Comparison of ENCODE assay signal across 8 mouse cellular contexts in genomic region chr5:124093120-124093794, GRCm38 (mm10). TPM values are rescaled to one million over a fixed set of nuclear protein-coding genes. Genes with fewer than 3 reads are reported as not detected.
DNase-seq lines count a peak whose midpoint lies in the region; ATAC-seq and TF ChIP-seq lines count a peak whose summit lies in the region.

No protein-coding gene starts in this region.

- no peak overlapping the region for H3K4me3 ChIP-seq in forebrain, postnatal 0 days (ENCODE audit: low read depth, low read length)
- no peak overlapping the region for H3K4me3 ChIP-seq in intestine, embryonic 16.5 days (ENCODE audit: low read length)

- H3K4me1 ChIP-seq in forebrain, postnatal 0 days (ENCODE audit: insufficient read depth), result no peaks in the 10 kb centered on the region
- H3K4me1 ChIP-seq in intestine, embryonic 16.5 days (ENCODE audit: control insufficient read depth, insufficient read depth, low read length), result peaks cover 13% of the 10 kb centered on the region

- no peak overlapping the region for H3K27ac ChIP-seq in forebrain, postnatal 0 days (ENCODE audit: low read depth, low read length)
- H3K27ac ChIP-seq in intestine, embryonic 16.5 days (ENCODE audit: low read length), result no peak overlapping the region

- no peak for TF ChIP-seq CTCF in forebrain, postnatal 0 days (IDR thresholded peaks at IDR 0.05; ENCODE audit: low read depth)

- H3K36me3 ChIP-seq in forebrain, postnatal 0 days (ENCODE audit: insufficient read depth), result peaks cover 5% of the 10 kb centered on the region; the same call in 1 of the 2 replicates
- H3K36me3 ChIP-seq in intestine, embryonic 16.5 days (ENCODE audit: control insufficient read depth, insufficient read depth, low read length), result no peaks in the 10 kb centered on the region

- H3K9ac ChIP-seq in forebrain, postnatal 0 days, result no peak overlapping the region
- H3K9ac ChIP-seq in intestine, embryonic 16.5 days (ENCODE audit: low read depth, low read length), result no peak overlapping the region

- no peak for ATAC-seq in forebrain, postnatal 0 days
- ATAC-seq in intestine, embryonic 16.5 days, result no peak

- DNase-seq in left cerebral cortex, adult 18-20 months (ENCODE audit: low spot score in 2 of 2), result peak; percentile 91
- no peak for DNase-seq in left cerebral cortex, adult 11 months (ENCODE audit: low spot score)
- DNase-seq in brain, adult 2 months (ENCODE audit: low read depth, low spot score), result peak; percentile 90
- peak; percentile 32 for DNase-seq in forebrain, postnatal 0 days
- peak; percentile 74 to 76 for DNase-seq in layer of hippocampus, adult 18-20 months (ENCODE audit: low spot score in 2 of 2)
- peak; percentile 59 for DNase-seq in ovary, postnatal 14 days (ENCODE audit: low spot score)
- DNase-seq in thymus, adult 18-20 months, result no peak

- H3K4me2 ChIP-seq in forebrain, postnatal 0 days (ENCODE audit: low read depth), result no peak overlapping the region
- H3K4me2 ChIP-seq in intestine, embryonic 16.5 days (ENCODE audit: low read depth, low read length), result no peak overlapping the region

- WGBS in forebrain, postnatal 0 days, result 57% methylated on average over 11 of the region's 11 CpGs
- WGBS in intestine, embryonic 16.5 days, result 72% methylated on average over 11 of the region's 11 CpGs

- no peaks in the 10 kb centered on the region for H3K27me3 ChIP-seq in forebrain, postnatal 0 days (ENCODE audit: insufficient read depth, low read length)
- H3K27me3 ChIP-seq in intestine, embryonic 16.5 days (replicated peaks; ENCODE audit: control insufficient read depth, insufficient read depth, low read length), result no peaks in the 10 kb centered on the region

- no peaks in the 10 kb centered on the region for H3K9me3 ChIP-seq in forebrain, postnatal 0 days (ENCODE audit: low read length)
- no peaks in the 10 kb centered on the region for H3K9me3 ChIP-seq in intestine, embryonic 16.5 days (ENCODE audit: control insufficient read depth, low read length)

RNA-seq across cellular contexts. Expression of gene Abcb9, which starts 2.3 kb away (rescaled TPM):
- total RNA-seq in left cerebral cortex, adult 18-20 months (2021), result 10 to 100 TPM; 53.1 to 57.1 TPM
- 24.9 and 25.0 TPM in 2 replicates for total RNA-seq in forebrain, postnatal 0 days (2014; rRNA removed)
- polyA plus RNA-seq in forebrain, postnatal 0 days (2015; fragmentation: Nextera tagmentation; extraction: Ambion mirVana), result 13.9 and 19.7 TPM in 2 replicates
- 10 to 100 TPM; 30.6 to 33.4 TPM for total RNA-seq in layer of hippocampus, adult 18-20 months (2021)
- 2.5 and 3.2 TPM in 2 replicates for polyA plus RNA-seq in intestine, embryonic 16.5 days (2015; fragmentation: Nextera tagmentation; extraction: Ambion mirVana)

RNA-seq across cellular contexts. Expression of gene Ogfod2, which starts 18.8 kb away (rescaled TPM):
- 10 to 100 TPM; 36.3 to 39.2 TPM for total RNA-seq in left cerebral cortex, adult 18-20 months (2021)
- 56.0 and 58.3 TPM in 2 replicates for total RNA-seq in forebrain, postnatal 0 days (2014; rRNA removed)
- 40.7 and 44.2 TPM in 2 replicates for polyA plus RNA-seq in forebrain, postnatal 0 days (2015; fragmentation: Nextera tagmentation; extraction: Ambion mirVana)
- 10 to 100 TPM; 34.4 to 35.3 TPM for total RNA-seq in layer of hippocampus, adult 18-20 months (2021)
- polyA plus RNA-seq in intestine, embryonic 16.5 days (2015; fragmentation: Nextera tagmentation; extraction: Ambion mirVana), result 30.5 and 33.6 TPM in 2 replicates

RNA-seq across cellular contexts. Expression of gene Arl6ip4, which starts 22.6 kb away (rescaled TPM):
- total RNA-seq in left cerebral cortex, adult 18-20 months (2021), result 10 to 100 TPM; 60.7 to 65.3 TPM
- total RNA-seq in forebrain, postnatal 0 days (2014; rRNA removed), result 36.0 and 41.9 TPM in 2 replicates
- 95.6 and 98.3 TPM in 2 replicates for polyA plus RNA-seq in forebrain, postnatal 0 days (2015; fragmentation: Nextera tagmentation; extraction: Ambion mirVana)
- 10 to 100 TPM; 48.3 to 54.6 TPM for total RNA-seq in layer of hippocampus, adult 18-20 months (2021)
- polyA plus RNA-seq in intestine, embryonic 16.5 days (2015; fragmentation: Nextera tagmentation; extraction: Ambion mirVana), result 78.1 and 84.8 TPM in 2 replicates

Comparison
In these comparisons a context has a peak if more than half of its experiments do, and no peak if none do; other contexts are left out.
1. DNase-seq: peak in left cerebral cortex, adult 18-20 months (2 of 2), brain, adult 2 months (single experiment), forebrain, postnatal 0 days (single experiment), layer of hippocampus, adult 18-20 months (2 of 2) and ovary, postnatal 14 days (single experiment); none in left cerebral cortex, adult 11 months (single experiment) and thymus, adult 18-20 months (0 of 2).